Mouse (Mus musculus): ENCODE data around the gene Lce1i. TPM values are rescaled to one million over a fixed set of nuclear protein-coding genes. Genes with fewer than 3 reads are reported as not detected.
"Not testable (repeated sequence)": the region's sequence is repeated elsewhere in the genome, so short reads cannot be mapped to it uniquely, and the experiment has no call there.

Lce1i gene
- not detected in 2 replicates for polyA plus RNA-seq (2016; fragmentation: Nextera tagmentation; extraction: Ambion mirVana)

DNA sequence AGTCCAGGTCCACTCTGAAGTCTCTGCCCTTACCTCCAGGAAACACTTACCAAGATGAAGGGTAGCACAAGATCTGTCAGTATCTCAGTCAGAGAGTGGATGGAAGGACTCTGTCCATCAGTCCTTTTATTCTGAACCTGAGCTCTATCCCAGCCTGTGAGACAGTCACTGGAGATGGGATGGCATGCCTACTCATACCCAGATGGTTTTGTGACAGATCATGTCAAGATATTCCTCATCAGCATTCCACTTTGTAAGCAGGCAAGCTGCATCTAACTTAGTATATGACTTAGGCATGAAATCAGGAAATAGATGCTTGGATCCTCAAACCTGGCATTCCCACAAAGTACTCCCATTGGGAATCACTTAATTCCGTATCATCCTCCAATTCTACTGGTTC is at the start of gene Lce1i:
Gene Lce1i, minus strand, starts transcription at position 101 of the 400 bp plus-strand sequence.
- WGBS: 79% methylated on average over 1 of the region's 1 CpGs
- no peaks in the 10 kb centered on the region for H3K4me1 ChIP-seq
- no peaks in the 10 kb centered on the region for H3K27me3 ChIP-seq
- no peak within 1 kb of the TSS for H3K27ac ChIP-seq
- H3K4me3 ChIP-seq (replicated peaks): no peak within 1 kb of the TSS
- H3K36me3 ChIP-seq (replicated peaks): no peaks in the 10 kb centered on the region
- H3K9ac ChIP-seq: no peak within 1 kb of the TSS
- no peak within 1 kb of the TSS for H3K4me2 ChIP-seq
- H3K9me3 ChIP-seq: no peaks in the 10 kb centered on the region
- no peak for ATAC-seq (ENCODE audit: low FRiP score)

GRCm38 (mm10) chr3:92827108-92827507 is 48.4 kb upstream of the Lce1i start, which contains the start of gene Kprp:
Gene Kprp (minus strand): TSS chr3:92827247.
- Histone ChIP-seq H3K9me3 (no peaks in the 10 kb centered on the region), H3K4me1 (no peaks in the 10 kb centered on the region), H3K4me2 (no peak within 1 kb of the TSS), H3K27ac (no peak within 1 kb of the TSS), H3K4me3 (replicated peaks) (no peak within 1 kb of the TSS), H3K9ac (no peak within 1 kb of the TSS), H3K27me3 (no peaks in the 10 kb centered on the region), H3K36me3 (replicated peaks) (no peaks in the 10 kb centered on the region)
- WGBS: 47% methylated on average over 1 of the region's 1 CpGs
- no peak for ATAC-seq (ENCODE audit: low FRiP score)

GRCm38 (mm10) chr3:92825808-92826207 is 47.1 kb upstream of the Lce1i start:
- H3K4me1 ChIP-seq: no peaks in the 10 kb centered on the region
- no peaks in the 10 kb centered on the region for H3K27me3 ChIP-seq
- H3K36me3 ChIP-seq (replicated peaks): no peaks in the 10 kb centered on the region
- H3K9me3 ChIP-seq: no peaks in the 10 kb centered on the region
- H3K27ac ChIP-seq: no peak overlapping the region
- no peak overlapping the region for H3K4me3 ChIP-seq (replicated peaks)
- WGBS: 34% methylated on average over 1 of the region's 1 CpGs
- no peak overlapping the region for H3K4me2 ChIP-seq
- no peak overlapping the region for H3K9ac ChIP-seq
- ATAC-seq (ENCODE audit: low FRiP score): no peak

- not testable (repeated sequence) for H3K36me3 ChIP-seq (replicated peaks); H3K4me1 ChIP-seq; H3K27ac ChIP-seq; H3K9me3 ChIP-seq; ATAC-seq (ENCODE audit: low FRiP score); H3K27me3 ChIP-seq; H3K4me3 ChIP-seq (replicated peaks); H3K9ac ChIP-seq; H3K4me2 ChIP-seq
- WGBS: 88% methylated on average over 2 of the region's 2 CpGs
These were observed 37.3 kb upstream of the Lce1i start for GRCm38 (mm10) chr3:92816036-92816435.

- Histone ChIP-seq H3K9me3 (no peaks in the 10 kb centered on the region), H3K27ac (no peak overlapping the region), H3K27me3 (no peaks in the 10 kb centered on the region), H3K36me3 (replicated peaks) (no peaks in the 10 kb centered on the region), H3K4me2 (no peak overlapping the region), H3K9ac (no peak overlapping the region), H3K4me3 (replicated peaks) (no peak overlapping the region), H3K4me1 (no peaks in the 10 kb centered on the region)
- WGBS: 92% methylated on average over 3 of the region's 3 CpGs
- ATAC-seq (ENCODE audit: low FRiP score): no peak
These were observed 36.9 kb upstream of the Lce1i start for GRCm38 (mm10) chr3:92815581-92815980.

- Histone ChIP-seq H3K27ac (no peak within 1 kb of the TSS), H3K4me2 (no peak within 1 kb of the TSS), H3K9ac (no peak within 1 kb of the TSS), H3K36me3 (replicated peaks) (no peaks in the 10 kb centered on the region), H3K9me3 (no peaks in the 10 kb centered on the region), H3K4me1 (no peaks in the 10 kb centered on the region), H3K4me3 (replicated peaks) (no peak within 1 kb of the TSS), H3K27me3 (no peaks in the 10 kb centered on the region)
- no peak for ATAC-seq (ENCODE audit: low FRiP score)
These were observed 29.1 kb upstream of the Lce1i start, which contains the start of gene Lce1k for GRCm38 (mm10) chr3:92807791-92808190. Gene Lce1k (minus strand): TSS chr3:92807891.

- no peaks in the 10 kb centered on the region for H3K27me3 ChIP-seq
- H3K4me2 ChIP-seq: no peak within 1 kb of the TSS
- H3K36me3 ChIP-seq (replicated peaks): no peaks in the 10 kb centered on the region
- no peak for ATAC-seq (ENCODE audit: low FRiP score)
- H3K9me3 ChIP-seq: no peaks in the 10 kb centered on the region
- 89% methylated on average over 1 of the region's 1 CpGs for WGBS
- H3K27ac ChIP-seq: no peak within 1 kb of the TSS
- H3K4me3 ChIP-seq (replicated peaks): no peak within 1 kb of the TSS
- no peak within 1 kb of the TSS for H3K9ac ChIP-seq
- no peaks in the 10 kb centered on the region for H3K4me1 ChIP-seq
These were observed 11.7 kb upstream of the Lce1i start, which contains the start of gene Lce1j for GRCm38 (mm10) chr3:92790414-92790813. Gene Lce1j (minus strand): TSS chr3:92790514.

DNA sequence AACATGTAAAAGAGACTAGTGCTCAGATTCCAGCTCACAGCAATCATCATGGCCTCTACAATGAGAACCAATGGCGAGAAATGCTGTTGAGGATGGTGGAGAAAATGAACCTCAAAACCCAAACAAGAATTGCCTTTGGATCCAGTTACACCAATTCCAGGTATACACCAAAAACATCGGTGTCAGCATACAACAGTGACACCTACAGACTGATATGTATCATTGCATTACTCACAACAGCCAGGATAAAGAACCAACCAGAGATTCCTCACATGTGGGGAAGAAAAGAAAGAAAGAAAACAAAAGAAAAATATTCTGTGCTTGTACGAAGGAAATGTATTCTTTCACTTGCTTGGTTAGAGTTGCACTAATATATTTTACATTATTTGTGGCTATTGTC is 7.1 kb downstream of the Lce1i start:
- Histone ChIP-seq H3K9me3 (no peaks in the 10 kb centered on the region), H3K4me3 (replicated peaks) (no peak overlapping the region), H3K4me2 (no peak overlapping the region), H3K27me3 (no peaks in the 10 kb centered on the region), H3K9ac (no peak overlapping the region), H3K27ac (no peak overlapping the region), H3K4me1 (no peaks in the 10 kb centered on the region), H3K36me3 (replicated peaks) (no peaks in the 10 kb centered on the region)
- WGBS: 31% methylated on average over 3 of the region's 3 CpGs
- no peak for ATAC-seq (ENCODE audit: low FRiP score)

- Histone ChIP-seq H3K9me3 (no peaks in the 10 kb centered on the region), H3K4me1 (no peaks in the 10 kb centered on the region), H3K27ac (no peak within 1 kb of the TSS), H3K36me3 (replicated peaks) (no peaks in the 10 kb centered on the region), H3K4me2 (no peak within 1 kb of the TSS), H3K27me3 (no peaks in the 10 kb centered on the region), H3K4me3 (replicated peaks) (no peak within 1 kb of the TSS), H3K9ac (no peak within 1 kb of the TSS)
- no peak for ATAC-seq (ENCODE audit: low FRiP score)
- WGBS: 94% methylated on average over 1 of the region's 1 CpGs
These were observed 13.7 kb downstream of the Lce1i start, which contains the start of gene Lce1h for GRCm38 (mm10) chr3:92764965-92765364. Gene Lce1h (minus strand): TSS chr3:92765065.

- Histone ChIP-seq H3K9ac (no peak overlapping the region), H3K27me3 (no peaks in the 10 kb centered on the region), H3K4me1 (no peaks in the 10 kb centered on the region), H3K36me3 (replicated peaks) (no peaks in the 10 kb centered on the region), H3K9me3 (no peaks in the 10 kb centered on the region), H3K27ac (no peak overlapping the region), H3K4me2 (no peak overlapping the region), H3K4me3 (replicated peaks) (no peak overlapping the region)
- ATAC-seq (ENCODE audit: low FRiP score): no peak
- 43% methylated on average over 3 of the region's 3 CpGs for WGBS
These were observed 25.5 kb downstream of the Lce1i start for GRCm38 (mm10) chr3:92753197-92753596.

DNA sequence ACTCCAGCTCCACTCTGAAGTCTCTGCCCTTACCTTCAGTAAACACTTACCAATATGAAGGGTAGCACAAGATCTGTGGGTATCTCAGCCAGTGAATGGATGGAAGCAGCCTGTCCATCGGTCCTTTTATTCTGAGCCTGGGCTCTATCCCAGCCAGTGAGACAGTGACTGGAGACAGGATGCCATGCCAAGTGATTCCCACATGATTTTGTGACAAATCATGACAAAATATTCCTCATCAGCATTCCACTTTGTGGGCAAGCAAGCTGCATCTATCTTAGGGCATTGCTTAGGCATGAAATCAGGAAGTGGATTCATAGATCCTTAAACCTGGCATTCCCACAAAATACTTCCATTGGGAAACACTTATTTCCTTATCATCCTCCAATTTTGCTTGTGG is 26.5 kb downstream of the Lce1i start, which contains the start of gene Lce1g:
Gene Lce1g, minus strand, starts transcription at position 101 of the 400 bp plus-strand sequence.
- Histone ChIP-seq H3K9ac (no peak within 1 kb of the TSS), H3K4me3 (replicated peaks) (no peak within 1 kb of the TSS), H3K36me3 (replicated peaks) (no peaks in the 10 kb centered on the region), H3K4me1 (no peaks in the 10 kb centered on the region), H3K27me3 (no peaks in the 10 kb centered on the region), H3K9me3 (no peaks in the 10 kb centered on the region), H3K27ac (no peak within 1 kb of the TSS), H3K4me2 (no peak within 1 kb of the TSS)
- ATAC-seq (ENCODE audit: low FRiP score): no peak
- WGBS: 92% methylated on average over 1 of the region's 1 CpGs

DNA sequence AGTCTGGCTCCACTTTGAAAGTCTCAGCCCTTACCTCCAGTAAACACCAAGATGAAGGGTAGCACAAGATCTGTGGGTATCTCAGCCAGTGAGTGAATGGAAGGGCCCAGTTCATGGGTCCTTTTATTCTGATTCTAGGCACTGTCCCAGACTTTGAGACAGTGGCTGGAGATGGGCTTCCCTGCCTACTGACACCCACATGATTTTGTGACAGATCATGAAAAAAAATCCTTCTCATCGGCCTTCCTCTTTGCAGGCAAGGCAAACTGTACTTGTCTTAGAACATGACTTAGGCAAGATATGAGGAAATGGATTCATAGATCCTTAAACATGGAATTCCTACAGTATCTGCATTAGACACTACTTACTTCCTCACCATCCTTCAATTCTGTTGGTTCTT is 39.7 kb downstream of the Lce1i start, which contains the start of gene Gm38119:
Gene Gm38119, minus strand, starts transcription at position 101 of the 400 bp plus-strand sequence.
- Histone ChIP-seq H3K9me3 (no peaks in the 10 kb centered on the region), H3K9ac (no peak within 1 kb of the TSS), H3K27me3 (no peaks in the 10 kb centered on the region), H3K27ac (no peak within 1 kb of the TSS), H3K36me3 (replicated peaks) (no peaks in the 10 kb centered on the region), H3K4me3 (replicated peaks) (no peak within 1 kb of the TSS), H3K4me2 (no peak within 1 kb of the TSS), H3K4me1 (no peaks in the 10 kb centered on the region)
- 67% methylated on average over 1 of the region's 1 CpGs for WGBS
- no peak for ATAC-seq (ENCODE audit: low FRiP score)
